Comparison of ENCODE assay signal across 9 mouse cellular contexts in genomic region chr6:128295876-128296749, GRCm38 (mm10). TPM values are rescaled to one million over a fixed set of nuclear protein-coding genes. Genes with fewer than 3 reads are reported as not detected.
DNase-seq lines count a peak whose midpoint lies in the region; ATAC-seq lines count a peak whose summit lies in the region.
"Had no signal": no experiment of that assay in that cellular context is flagged by ENCODE, and none has a peak within 500 bp of the region (broad histone marks: within the 10 kb centered on the region; RNA-seq: fewer than 3 reads in every experiment).

No protein-coding gene starts in this region.

- H3K27ac ChIP-seq in limb, embryonic 13.5 days = 0 out of 2 replicates have a peak overlapping the region, but pooled peaks have one; percentile 10
- H3K27ac ChIP-seq: midbrain, embryonic 12.5 days had no signal

- peaks cover 31% of the 10 kb centered on the region for H3K4me1 ChIP-seq in limb, embryonic 13.5 days

- peak; percentile 31; the same call in 1 of the 2 replicates for ATAC-seq in limb, embryonic 13.5 days (ENCODE audit: low FRiP score, low read depth)
- no peak for ATAC-seq in granulocyte monocyte progenitor cell, adult 5-6 weeks (replicated peaks; ENCODE audit: poor library complexity, severe bottlenecking)
- ATAC-seq in megakaryocyte-erythroid progenitor cell, adult 5-6 weeks (replicated peaks; ENCODE audit: low FRiP score, low TSS enrichment, poor library complexity, severe bottlenecking) = no peak

- peaks cover 40% of the 10 kb centered on the region for H3K27me3 ChIP-seq in limb, embryonic 13.5 days

- H3K4me3 ChIP-seq in limb, embryonic 13.5 days = no peak overlapping the region
- H3K4me3 ChIP-seq: midbrain, embryonic 12.5 days had no signal

- H3K9ac ChIP-seq in limb, embryonic 13.5 days = peak overlapping the region; percentile 14; the same call in 1 of the 2 replicates
- H3K9ac ChIP-seq: midbrain, embryonic 12.5 days had no signal

- no peaks in the 10 kb centered on the region for H3K36me3 ChIP-seq in limb, embryonic 13.5 days
- H3K36me3 ChIP-seq: midbrain, embryonic 12.5 days had no signal

- 26% methylated on average over 6 of the region's 6 CpGs for WGBS in limb, embryonic 13.5 days

- H3K9me3 ChIP-seq in limb, embryonic 13.5 days = no peaks in the 10 kb centered on the region
- H3K9me3 ChIP-seq: midbrain, embryonic 12.5 days had no signal

- H3K4me2 ChIP-seq in limb, embryonic 13.5 days (replicated peaks) = peak overlapping the region; percentile 36
- H3K4me2 ChIP-seq: midbrain, embryonic 12.5 days had no signal

- DNase-seq in 3134 (ENCODE audit: extremely low read depth, insufficient read length, low spot score) = peak; percentile 78
- peak; percentile 57 for DNase-seq in adipocyte (ENCODE audit: low spot score)
- DNase-seq in fibroblast of lung, adult 2 months (ENCODE audit: low read depth) = peak; percentile 84
- peak; percentile 57 for DNase-seq in heart, postnatal 4 days
- peak; percentile 54 for DNase-seq in ovary, postnatal 36 days (ENCODE audit: low spot score)

RNA-seq across cellular contexts. Expression of gene Tead4, which starts 4.5 kb away (rescaled TPM):
- total RNA-seq in heart, postnatal 4 days (2021) = 1 to 10 TPM; 6.2 to 6.9 TPM
- polyA plus RNA-seq in limb, embryonic 13.5 days (2015; fragmentation: Nextera tagmentation; extraction: Ambion mirVana) = 4.2 and 5.4 TPM in 2 replicates
- total RNA-seq in granulocyte monocyte progenitor cell, adult 5-6 weeks (2014; fragmentation: Nextera tagmentation) = not detected in 2 replicates
- total RNA-seq in granulocyte monocyte progenitor cell, adult 5-6 weeks (2017) = not detected in 2 replicates
- total RNA-seq in megakaryocyte-erythroid progenitor cell, adult 5-6 weeks (2014; fragmentation: Nextera tagmentation) = not detected in 2 replicates
- total RNA-seq in megakaryocyte-erythroid progenitor cell, adult 5-6 weeks (2017) = 0.72 TPM in 1 of 2 replicates, not detected in the other

RNA-seq across cellular contexts. Expression of gene Tulp3, which starts 59.5 kb away (rescaled TPM):
- total RNA-seq in heart, postnatal 4 days (2021) = 10 to 100 TPM; 10.9 to 11.4 TPM
- polyA plus RNA-seq in limb, embryonic 13.5 days (2015; fragmentation: Nextera tagmentation; extraction: Ambion mirVana) = 24.0 and 26.3 TPM in 2 replicates
- total RNA-seq in granulocyte monocyte progenitor cell, adult 5-6 weeks (2014; fragmentation: Nextera tagmentation) = 0.21 and 3.7 TPM in 2 replicates
- total RNA-seq in granulocyte monocyte progenitor cell, adult 5-6 weeks (2017) = 0.46 TPM in 1 of 2 replicates, not detected in the other
- 0.33 and 2.6 TPM in 2 replicates for total RNA-seq in megakaryocyte-erythroid progenitor cell, adult 5-6 weeks (2014; fragmentation: Nextera tagmentation)
- total RNA-seq in megakaryocyte-erythroid progenitor cell, adult 5-6 weeks (2017) = 0.47 and 8.3 TPM in 2 replicates

Comparison
In these comparisons a context has a peak if more than half of its experiments do, and no peak if none do; other contexts are left out.
1. RNA of gene Tead4, which starts 4.5 kb away (total RNA-seq): 6.2 to 6.9 TPM in heart, postnatal 4 days; not detected in granulocyte monocyte progenitor cell, adult 5-6 weeks and 0.72 TPM in megakaryocyte-erythroid progenitor cell, adult 5-6 weeks; every median in the first group is over 4 times any median in the second.
2. Peak in every context shown above with its lines, with median percentiles within 50 percentile points of each other: DNase-seq.